ENCODE assay signal across 21 mouse cellular contexts in genomic region chr5:7073936-7074631, GRCm38 (mm10).
DNase-seq lines count a peak whose midpoint lies in the region; ATAC-seq lines count a peak whose summit lies in the region.
"Had no signal": no experiment of that assay in that cellular context is flagged by ENCODE, and none has a peak within 500 bp of the region (broad histone marks: within the 10 kb centered on the region; RNA-seq: fewer than 3 reads in every experiment).

No protein-coding gene starts in this region.

- H3K4me1 ChIP-seq in midbrain, embryonic 14.5 days (ENCODE audit: control insufficient read depth, insufficient read depth, low read length) = no peaks in the 10 kb centered on the region
- H3K4me1 ChIP-seq in intestine, embryonic 16.5 days (ENCODE audit: control insufficient read depth, insufficient read depth, low read length) = no peaks in the 10 kb centered on the region
- H3K4me1 ChIP-seq: embryonic facial prominence, embryonic 10.5 days; heart, embryonic 15.5 days; limb, embryonic 13.5 days had no signal

- no peak overlapping the region for H3K4me3 ChIP-seq in midbrain, embryonic 14.5 days (replicated peaks; ENCODE audit: low read depth, low read length)
- no peak overlapping the region for H3K4me3 ChIP-seq in intestine, embryonic 16.5 days (ENCODE audit: low read length)
- H3K4me3 ChIP-seq: embryonic facial prominence, embryonic 10.5 days; heart, adult 2 months; heart, embryonic 15.5 days; layer of hippocampus, adult 2 months; limb, embryonic 13.5 days; myocyte had no signal

- no peak for DNase-seq in frontal cortex, adult 2 months (ENCODE audit: extremely low spot score in 1 of 2, low spot score in 1 of 2)
- DNase-seq in retina, postnatal 1 day = peak; percentile 1
- DNase-seq in retina, embryonic 14.5 days (ENCODE audit: low spot score) = no peak
- DNase-seq in midbrain, embryonic 14.5 days = peak; percentile 17
- DNase-seq in spleen, postnatal 10 days (ENCODE audit: low spot score in 2 of 2) = no peak
- DNase-seq: adrenal gland, postnatal 10 days; cerebellum, postnatal 10 days; gastrocnemius, postnatal 14 days; heart, adult 2 months; kidney, adult 18-20 months; kidney, postnatal 10 days; right cerebral cortex, postnatal 14 days; thymus, postnatal 36 days had no signal

- ATAC-seq in frontal cortex, adult (ENCODE audit: low TSS enrichment) = 0 out of 2 replicates have a peak, but pooled peaks have one; percentile 16
- ATAC-seq in midbrain, embryonic 14.5 days (ENCODE audit: low FRiP score, low TSS enrichment) = peak; percentile 57; the same call in 1 of the 2 replicates
- ATAC-seq in intestine, embryonic 16.5 days = no peak

- H3K27me3 ChIP-seq in midbrain, embryonic 14.5 days (ENCODE audit: control insufficient read depth, insufficient read depth, low read length) = no peaks in the 10 kb centered on the region
- H3K27me3 ChIP-seq in intestine, embryonic 16.5 days (replicated peaks; ENCODE audit: control insufficient read depth, insufficient read depth, low read length) = no peaks in the 10 kb centered on the region
- H3K27me3 ChIP-seq: heart, embryonic 15.5 days; limb, embryonic 13.5 days had no signal

- no peak overlapping the region for H3K4me2 ChIP-seq in midbrain, embryonic 14.5 days (ENCODE audit: low read length)
- no peak overlapping the region for H3K4me2 ChIP-seq in intestine, embryonic 16.5 days (ENCODE audit: low read depth, low read length)
- H3K4me2 ChIP-seq: heart, embryonic 15.5 days; limb, embryonic 13.5 days had no signal

- H3K9ac ChIP-seq in midbrain, embryonic 14.5 days (replicated peaks; ENCODE audit: low read length) = no peak overlapping the region
- no peak overlapping the region for H3K9ac ChIP-seq in intestine, embryonic 16.5 days (ENCODE audit: low read depth, low read length)
- H3K9ac ChIP-seq: heart, embryonic 15.5 days; limb, embryonic 13.5 days; liver, embryonic 14.5 days had no signal

- H3K27ac ChIP-seq in midbrain, embryonic 14.5 days (replicated peaks; ENCODE audit: low read depth, low read length) = no peak overlapping the region
- no peak overlapping the region for H3K27ac ChIP-seq in intestine, embryonic 16.5 days (ENCODE audit: low read length)
- H3K27ac ChIP-seq: embryonic facial prominence, embryonic 10.5 days; heart, adult 2 months; heart, embryonic 15.5 days; layer of hippocampus, adult 2 months; limb, embryonic 13.5 days; liver, embryonic 14.5 days had no signal

- 10% methylated on average over 1 of the region's 1 CpGs for WGBS in midbrain, embryonic 14.5 days
- WGBS in intestine, embryonic 16.5 days = 50% methylated on average over 1 of the region's 1 CpGs

- H3K9me3 ChIP-seq in midbrain, embryonic 14.5 days (ENCODE audit: control insufficient read depth, low read length) = no peaks in the 10 kb centered on the region
- H3K9me3 ChIP-seq in intestine, embryonic 16.5 days (ENCODE audit: control insufficient read depth, low read length) = no peaks in the 10 kb centered on the region
- H3K9me3 ChIP-seq: embryonic facial prominence, embryonic 10.5 days; heart, embryonic 15.5 days; limb, embryonic 13.5 days had no signal

- H3K36me3 ChIP-seq in midbrain, embryonic 14.5 days (ENCODE audit: control insufficient read depth, insufficient read depth, low read length) = no peaks in the 10 kb centered on the region
- H3K36me3 ChIP-seq in intestine, embryonic 16.5 days (ENCODE audit: control insufficient read depth, insufficient read depth, low read length) = no peaks in the 10 kb centered on the region
- H3K36me3 ChIP-seq: embryonic facial prominence, embryonic 10.5 days; heart, embryonic 15.5 days; limb, embryonic 13.5 days had no signal

Comparison
In these comparisons a context has a peak if more than half of its experiments do, and no peak if none do; other contexts are left out.
1. DNase-seq: peak in retina, postnatal 1 day (single experiment) and midbrain, embryonic 14.5 days (single experiment); none in frontal cortex, adult 2 months (0 of 2), retina, embryonic 14.5 days (single experiment) and spleen, postnatal 10 days (0 of 2).